Mouse (Mus musculus): ENCODE measurements around the gene Syap1.

The Syap1 gene

DNA sequence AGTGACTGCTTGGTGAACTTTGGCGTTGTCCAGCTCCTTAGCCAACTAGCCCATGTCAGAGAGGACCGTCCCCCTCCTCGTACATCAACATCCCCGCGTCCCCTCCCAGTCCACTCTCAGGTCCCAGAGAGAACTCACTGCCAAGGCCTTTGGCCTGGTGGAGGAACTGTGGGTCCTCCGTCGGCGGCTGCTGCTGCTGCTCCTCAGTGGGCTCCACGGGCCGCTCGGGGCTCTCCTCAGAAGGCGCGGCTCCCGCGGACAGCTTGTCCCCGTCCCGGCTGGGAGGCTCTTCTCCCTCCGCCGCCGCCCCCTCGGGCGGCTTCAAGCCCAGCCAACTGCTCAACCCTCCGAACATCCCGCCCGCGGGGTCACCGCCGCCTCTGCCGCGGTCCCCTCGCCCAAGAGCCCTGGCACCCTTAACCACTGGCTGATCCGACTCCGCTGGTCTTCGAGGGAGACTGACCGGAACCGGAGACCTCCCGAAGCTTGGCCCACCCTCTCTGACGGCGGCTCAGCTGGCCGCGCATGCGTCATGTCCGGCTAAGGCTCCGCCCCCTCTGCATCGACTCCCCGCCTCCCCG, at the start of gene Syap1:
Gene Syap1 (minus strand): TSS at position 517 of the 581 bp plus-strand sequence.
- peak; percentile 77 for DNase-seq (ENCODE audit: low read depth, low spot score)

- no peak for DNase-seq (ENCODE audit: low read depth, low spot score)
Observed at GRCm38 (mm10) chrX:162931467-162931866, 43.2 kb upstream of the Syap1 start.

GRCm38 (mm10) chrX:162921487-162922125, 33.4 kb upstream of the Syap1 start:
- DNase-seq (ENCODE audit: low read depth, low spot score): no peak

DNA sequence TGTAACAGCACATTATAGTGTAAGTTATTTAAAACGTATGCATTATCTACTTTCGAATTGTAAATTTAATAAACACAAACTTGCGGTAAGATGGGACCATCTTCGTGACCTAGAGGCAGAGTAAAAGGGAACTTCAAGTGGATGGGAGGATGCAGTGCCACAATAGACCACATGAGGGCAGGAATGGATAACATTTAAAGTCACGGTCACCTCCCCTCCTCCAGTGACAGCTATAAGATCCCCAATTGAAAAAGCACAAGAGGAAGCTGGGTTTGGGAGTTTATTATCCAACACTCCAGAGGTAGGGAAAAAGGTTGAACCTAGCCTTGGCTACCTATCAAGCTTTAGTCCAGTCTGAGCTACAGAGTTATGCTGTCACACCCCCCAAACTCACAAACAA, 27.4 kb upstream of the Syap1 start:
- DNase-seq (ENCODE audit: low read depth, low spot score): peak; percentile 55

GRCm38 (mm10) chrX:162913651-162914050, 25.4 kb upstream of the Syap1 start:
- no peak for DNase-seq (ENCODE audit: low read depth, low spot score)

- DNase-seq (ENCODE audit: low read depth, low spot score): no peak
Observed at GRCm38 (mm10) chrX:162907554-162907953, 19.3 kb upstream of the Syap1 start.

GRCm38 (mm10) chrX:162902040-162902734, 13.9 kb upstream of the Syap1 start:
- DNase-seq (ENCODE audit: low read depth, low spot score): peak; percentile 86

GRCm38 (mm10) chrX:162901371-162902039, 13.3 kb upstream of the Syap1 start:
- peak; percentile 63 for DNase-seq (ENCODE audit: low read depth, low spot score)

DNA sequence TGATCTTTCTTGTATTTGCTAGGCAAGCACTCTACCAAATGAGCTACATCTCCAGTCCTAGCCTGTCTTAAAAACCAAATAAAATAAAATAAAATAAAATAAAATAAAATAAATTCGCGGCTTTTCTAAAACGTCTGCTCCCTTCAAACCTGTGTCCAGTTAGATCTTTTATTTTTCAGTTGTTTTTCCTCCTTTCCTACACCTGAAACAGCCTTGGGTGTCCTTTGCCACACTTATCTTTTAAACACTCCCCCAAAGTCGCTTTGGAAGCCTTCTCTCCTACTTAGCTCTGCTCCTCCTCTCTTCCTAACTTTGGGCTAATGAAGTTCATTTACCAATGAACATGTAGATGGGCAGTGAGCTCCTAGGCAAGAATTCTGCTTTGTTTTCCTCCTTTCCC, 12.7 kb upstream of the Syap1 start, which contains the start of gene Ctps2:
Gene Ctps2 (plus strand): TSS at position 301 of the 400 bp plus-strand sequence.
- no peak for DNase-seq (ENCODE audit: low read depth, low spot score)

- DNase-seq (ENCODE audit: low read depth, low spot score): peak; percentile 9
Observed at GRCm38 (mm10) chrX:162888575-162889223, 452 bp upstream of the Syap1 start.

DNA sequence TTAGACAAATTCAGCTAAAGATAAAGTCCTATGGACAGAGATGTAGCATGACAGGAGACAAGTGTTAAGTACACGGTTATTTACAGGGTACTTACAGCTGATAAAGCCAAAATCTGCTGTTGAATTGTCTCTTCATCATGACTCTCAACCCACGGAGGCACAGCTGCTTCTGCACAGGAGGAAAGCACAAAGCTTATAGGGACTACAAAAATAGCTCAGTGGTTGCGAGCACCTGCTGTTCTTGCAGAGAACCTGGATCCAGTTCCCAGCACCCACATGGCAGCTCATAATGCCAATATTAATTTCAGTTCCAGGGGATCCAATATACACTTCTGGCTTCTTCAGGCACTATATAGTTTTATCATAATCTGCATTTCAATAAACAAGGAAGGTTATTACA, 10.0 kb downstream of the Syap1 start:
- no peak for DNase-seq (ENCODE audit: low read depth, low spot score)

GRCm38 (mm10) chrX:162873761-162874160, 14.5 kb downstream of the Syap1 start:
- DNase-seq (ENCODE audit: low read depth, low spot score): no peak

- DNase-seq (ENCODE audit: low read depth, low spot score): peak; percentile 31
Observed at GRCm38 (mm10) chrX:162871734-162872517, 16.3 kb downstream of the Syap1 start.

DNA sequence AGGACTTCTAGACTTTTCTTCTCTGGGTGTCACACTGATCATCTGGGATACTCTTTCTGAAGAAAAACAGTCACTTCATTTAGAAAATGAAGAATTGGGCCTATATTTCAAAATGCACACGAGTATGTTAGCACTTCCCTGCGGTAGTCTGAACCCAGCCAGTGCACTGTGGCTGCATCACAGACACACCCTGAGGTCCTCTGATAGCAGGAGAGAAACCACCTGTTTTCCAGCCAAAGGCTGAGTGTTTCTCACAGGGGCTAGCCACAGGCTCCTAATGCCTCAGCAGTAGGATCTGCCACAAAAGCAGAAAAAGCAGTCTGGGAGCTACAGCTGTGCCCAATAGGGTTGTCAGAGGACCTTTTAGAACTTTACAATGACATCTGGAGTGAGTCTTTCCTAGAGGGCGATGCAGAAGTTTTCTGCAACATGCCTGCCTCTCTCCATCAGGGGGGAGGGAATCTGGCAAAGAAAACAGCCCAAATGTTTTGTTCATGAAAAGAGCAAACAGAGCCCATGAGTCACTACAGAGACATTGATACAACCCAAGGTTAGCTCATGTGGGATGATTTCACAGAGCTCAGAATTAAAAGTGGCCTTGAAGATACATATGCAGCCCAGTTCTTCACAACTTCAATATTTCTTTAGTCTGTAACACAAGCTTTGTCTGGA, 19.8 kb downstream of the Syap1 start:
- no peak for DNase-seq (ENCODE audit: low read depth, low spot score)

DNA sequence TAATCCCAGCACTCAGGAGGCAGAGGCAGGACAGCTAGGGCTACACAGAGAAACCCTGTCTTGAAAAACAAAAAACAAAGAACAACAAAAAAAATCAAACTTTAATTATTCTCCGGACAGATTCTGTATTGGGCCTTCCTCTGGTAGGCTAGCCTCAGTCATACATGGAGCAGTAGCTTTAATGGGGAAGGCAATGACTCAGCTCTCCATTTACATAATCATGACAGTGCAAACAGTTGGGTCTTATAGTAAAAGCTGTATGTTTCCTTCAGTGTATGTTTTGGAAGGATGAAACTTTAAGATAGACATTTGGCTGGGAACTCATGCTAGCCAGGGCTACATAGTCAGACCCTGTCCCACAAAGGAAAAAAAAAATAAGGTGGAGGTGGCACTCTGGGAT, 39.6 kb downstream of the Syap1 start:
- DNase-seq (ENCODE audit: low read depth, low spot score): no peak

DNA sequence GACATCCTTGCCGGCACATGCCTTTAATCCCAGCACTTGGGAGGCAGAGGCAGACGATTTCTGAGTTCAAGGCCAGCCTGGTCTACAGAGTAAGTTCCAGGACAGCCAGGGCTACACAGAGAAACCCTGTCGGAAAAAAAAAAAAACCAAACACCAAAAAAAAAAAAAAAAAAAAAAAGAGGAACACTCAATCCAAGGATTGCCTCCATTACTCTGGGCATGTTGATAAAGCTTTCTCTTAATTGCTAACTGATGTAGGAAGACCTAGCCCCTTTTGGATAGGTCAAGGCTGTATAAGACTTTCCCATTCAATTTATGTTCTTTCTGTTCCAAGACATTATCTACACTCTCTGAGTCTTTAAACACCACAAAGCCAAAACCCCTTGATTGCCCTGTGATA, 42.7 kb downstream of the Syap1 start:
- DNase-seq (ENCODE audit: low read depth, low spot score): no peak

DNA sequence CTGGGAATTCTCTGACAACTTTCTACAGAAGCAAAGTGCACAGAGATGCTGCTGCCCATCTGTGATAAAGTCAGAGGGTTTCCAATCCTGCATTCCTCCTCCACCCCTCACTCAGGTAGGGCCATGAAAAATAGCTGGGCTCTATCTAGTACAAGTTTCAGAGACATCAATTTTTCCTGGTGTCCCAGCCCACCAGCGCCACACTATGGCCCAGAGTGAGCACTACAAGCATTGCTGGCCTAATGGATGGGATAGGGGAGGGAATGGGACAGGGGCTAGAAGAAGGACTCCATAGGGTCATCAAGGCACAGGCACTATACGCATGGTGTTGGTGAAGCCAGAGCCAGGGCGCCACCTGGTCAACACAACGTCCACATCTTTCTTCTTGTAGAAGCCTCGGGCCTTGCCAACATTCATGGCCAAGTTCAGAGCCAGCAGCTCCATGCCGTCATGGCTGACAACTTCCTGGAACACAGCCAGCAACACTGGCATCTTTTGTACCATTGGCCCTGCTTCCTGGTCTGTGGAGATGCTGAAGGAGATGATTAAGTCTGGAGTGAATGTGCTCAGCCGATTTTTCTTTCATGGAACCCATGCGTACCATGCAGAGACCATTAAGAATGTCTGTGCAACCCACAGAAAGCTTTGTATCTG, 43.7 kb downstream of the Syap1 start:
- no peak for DNase-seq (ENCODE audit: low read depth, low spot score)

DNA sequence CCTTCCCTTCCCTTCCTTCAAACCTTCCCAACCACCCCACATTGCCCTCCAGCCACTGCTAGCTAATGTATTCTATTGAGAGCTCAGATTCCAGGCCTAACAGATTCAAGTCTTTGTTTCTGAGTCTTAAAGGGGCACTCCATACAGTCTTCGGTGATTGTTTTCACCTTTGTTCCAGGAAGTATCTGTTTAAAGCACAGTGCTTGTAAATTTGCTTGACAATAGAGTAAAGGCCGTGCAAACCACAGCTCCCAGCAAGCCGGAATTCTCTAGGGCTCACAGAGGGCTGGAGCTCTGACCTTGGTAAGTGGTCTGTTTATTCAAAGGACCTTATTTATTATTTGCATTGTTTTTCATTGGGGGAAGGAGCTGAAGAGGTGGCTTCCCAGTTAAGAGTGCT, 56.1 kb downstream of the Syap1 start:
- no peak for DNase-seq (ENCODE audit: low read depth, low spot score)

DNA sequence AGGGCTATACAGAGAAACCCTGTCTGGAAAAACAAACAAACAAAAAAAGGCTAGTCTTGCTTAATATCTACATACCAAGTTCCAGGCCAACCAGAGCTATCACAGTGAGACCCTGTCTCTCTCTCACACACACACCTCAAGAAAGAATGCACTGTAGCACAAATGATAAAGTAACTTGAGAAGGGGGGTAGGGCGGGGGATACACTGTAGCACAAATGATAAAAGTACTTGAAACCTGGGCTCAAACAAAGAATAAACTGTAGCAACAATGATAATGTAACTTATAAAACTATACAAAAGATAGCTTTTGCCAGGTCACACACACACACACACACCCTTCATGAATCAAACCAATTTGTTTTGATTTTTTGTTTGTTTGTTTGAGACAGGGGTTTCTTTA, 56.7 kb downstream of the Syap1 start:
- DNase-seq (ENCODE audit: low read depth, low spot score): no peak

DNA sequence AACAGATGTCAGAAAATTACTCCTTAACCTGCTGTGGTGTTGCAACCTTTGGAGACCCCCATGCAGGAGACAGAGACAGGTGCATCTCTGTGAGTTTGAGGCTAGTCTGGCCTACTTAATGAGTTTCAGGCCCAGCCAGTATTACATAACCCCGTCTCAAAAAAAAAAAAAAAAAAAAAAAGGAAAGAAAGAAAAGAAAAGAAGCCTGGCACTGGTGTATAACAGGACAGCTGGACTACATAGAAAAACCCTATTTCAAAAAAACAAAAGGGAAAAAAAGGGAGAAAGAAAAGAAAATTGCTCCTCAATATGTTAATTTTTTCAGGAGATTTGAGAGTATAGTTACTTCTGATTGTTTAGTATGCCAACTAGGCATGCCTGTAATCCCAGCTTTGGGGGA, 57.2 kb downstream of the Syap1 start:
- no peak for DNase-seq (ENCODE audit: low read depth, low spot score)

Data from A20 (cell line).